Mouse (Mus musculus): Measurements from ENCODE around the gene Ccdc28b. TPM values are rescaled to one million over a fixed set of nuclear protein-coding genes. Genes with fewer than 3 reads are reported as not detected.

Gene Ccdc28b
- polyA plus RNA-seq, 1 experiment = 14.1 TPM

DNA sequence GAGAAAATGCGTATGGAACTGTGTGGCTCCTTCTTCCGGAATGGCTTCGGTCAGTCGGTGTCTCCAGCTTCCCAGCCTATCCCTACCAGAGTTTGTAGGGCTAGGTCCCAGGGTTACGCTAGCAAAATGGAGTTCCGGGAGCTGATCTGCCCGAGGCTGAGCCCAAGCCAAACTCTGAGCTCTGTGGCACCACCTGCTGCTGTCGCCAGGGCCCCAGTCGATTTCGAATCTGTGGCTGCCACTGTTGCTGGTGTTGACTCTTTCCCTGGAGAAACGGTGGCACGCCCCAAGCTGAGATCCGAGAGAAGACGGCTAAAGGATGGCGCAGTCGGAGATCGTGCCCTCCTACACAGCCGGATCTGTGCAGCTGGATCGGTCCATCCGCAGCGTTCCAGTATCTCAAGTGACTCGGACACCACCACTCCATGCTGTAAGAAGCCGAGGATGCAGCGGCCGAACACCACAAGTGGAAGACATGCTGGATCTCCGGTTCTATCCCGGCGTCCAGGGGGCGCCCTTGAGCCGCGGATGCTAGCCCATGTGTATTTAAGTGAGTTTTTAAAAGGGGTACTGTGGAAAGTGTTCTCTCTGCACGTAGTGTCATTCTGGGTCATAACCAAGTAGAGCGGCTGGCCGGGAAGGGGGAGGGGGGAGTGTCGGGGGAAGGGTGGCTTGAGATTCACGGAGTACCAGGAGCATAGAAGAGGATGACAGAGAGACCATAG is 38.7 kb downstream of the Ccdc28b start:
- TF ChIP-seq POLR2A (IDR thresholded peaks at IDR 0.05; ENCODE audit: control insufficient read depth, low read depth, low read length) (no peak; the same call in 1 of the 2 replicates), CTCF (IDR thresholded peaks at IDR 0.05; ENCODE audit: control insufficient read depth, insufficient read depth, insufficient replicate concordance, low read depth, low read length) (peak; percentile 68; the same call in 1 of the 2 replicates)
- Histone ChIP-seq H3K4me3 (ENCODE audit: control insufficient read depth, low read depth, low read length) (peak overlapping the region; percentile 84), H3K4me1 (ENCODE audit: control insufficient read depth, insufficient read depth, low read length) (peaks cover 2% of the 10 kb centered on the region; the same call in 1 of the 2 replicates), H3K36me3 (ENCODE audit: control insufficient read depth, insufficient read depth, low read length) (no peaks in the 10 kb centered on the region), H3K27ac (ENCODE audit: control insufficient read depth, insufficient read depth, low read depth, low read length) (peak overlapping the region; percentile 9; the same call in 1 of the 2 replicates), H3K27me3 (ENCODE audit: control insufficient read depth, insufficient read depth, low read length) (no peaks in the 10 kb centered on the region)

DNA sequence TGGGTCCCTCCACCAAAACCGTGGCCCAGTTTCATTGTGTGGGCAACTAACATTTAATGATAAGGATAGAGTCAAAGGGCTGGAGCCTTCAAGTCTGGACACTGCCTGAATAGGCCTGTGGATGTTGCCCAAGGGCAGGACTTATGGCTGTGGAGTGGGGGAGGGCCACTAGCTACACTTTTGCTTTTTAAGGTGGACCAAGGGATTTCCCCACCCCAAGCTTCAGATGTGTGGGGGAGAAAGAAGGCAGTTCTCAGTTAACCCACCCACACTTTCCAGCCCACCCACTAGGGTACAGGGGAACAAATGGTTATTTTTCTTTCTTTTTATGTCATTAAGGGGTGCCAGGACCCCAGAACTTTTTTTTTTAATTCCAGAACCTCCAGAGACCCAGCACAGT is 39.4 kb downstream of the Ccdc28b start:
- no peak overlapping the region for H3K4me3 ChIP-seq (ENCODE audit: control insufficient read depth, low read depth, low read length)

DNA sequence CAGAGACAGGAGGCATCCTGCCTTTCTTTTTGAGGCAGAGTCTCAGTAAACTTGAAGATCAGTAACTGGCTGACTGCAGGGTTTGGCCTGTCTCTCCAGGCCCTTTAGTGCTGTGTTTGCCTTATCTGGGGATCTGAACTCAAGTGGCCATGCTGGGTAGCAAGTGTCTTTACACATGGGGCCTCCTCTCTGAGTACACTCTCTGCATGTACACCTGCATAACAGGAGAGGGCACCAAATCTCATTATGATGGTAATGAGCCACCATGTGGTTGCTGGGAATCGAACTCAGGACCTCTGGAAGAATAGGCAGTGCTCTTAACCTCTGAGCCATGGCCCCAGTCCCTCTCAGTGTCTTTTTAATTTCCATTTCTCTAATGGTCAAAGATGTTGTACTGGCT is 41.5 kb downstream of the Ccdc28b start:
- TF ChIP-seq POLR2A (IDR thresholded peaks at IDR 0.05; ENCODE audit: control insufficient read depth, low read depth, low read length) = no peak
- TF ChIP-seq CTCF (IDR thresholded peaks at IDR 0.05; ENCODE audit: control insufficient read depth, insufficient read depth, insufficient replicate concordance, low read depth, low read length) = no peak
- Histone ChIP-seq H3K27ac (ENCODE audit: control insufficient read depth, insufficient read depth, low read depth, low read length) (no peak overlapping the region), H3K4me3 (ENCODE audit: control insufficient read depth, low read depth, low read length) (no peak overlapping the region)

More for the DNA sequence above, 39.4 kb downstream of the Ccdc28b start:
- H3K4me1 ChIP-seq (ENCODE audit: control insufficient read depth, insufficient read depth, low read length) = peaks cover 2% of the 10 kb centered on the region; the same call in 1 of the 2 replicates
- TF ChIP-seq CTCF (IDR thresholded peaks at IDR 0.05; ENCODE audit: control insufficient read depth, insufficient read depth, insufficient replicate concordance, low read depth, low read length) (no peak), POLR2A (IDR thresholded peaks at IDR 0.05; ENCODE audit: control insufficient read depth, low read depth, low read length) (no peak)
- no peaks in the 10 kb centered on the region for H3K27me3 ChIP-seq (ENCODE audit: control insufficient read depth, insufficient read depth, low read length)
- no peak overlapping the region for H3K27ac ChIP-seq (ENCODE audit: control insufficient read depth, insufficient read depth, low read depth, low read length)
- no peaks in the 10 kb centered on the region for H3K36me3 ChIP-seq (ENCODE audit: control insufficient read depth, insufficient read depth, low read length)

DNA sequence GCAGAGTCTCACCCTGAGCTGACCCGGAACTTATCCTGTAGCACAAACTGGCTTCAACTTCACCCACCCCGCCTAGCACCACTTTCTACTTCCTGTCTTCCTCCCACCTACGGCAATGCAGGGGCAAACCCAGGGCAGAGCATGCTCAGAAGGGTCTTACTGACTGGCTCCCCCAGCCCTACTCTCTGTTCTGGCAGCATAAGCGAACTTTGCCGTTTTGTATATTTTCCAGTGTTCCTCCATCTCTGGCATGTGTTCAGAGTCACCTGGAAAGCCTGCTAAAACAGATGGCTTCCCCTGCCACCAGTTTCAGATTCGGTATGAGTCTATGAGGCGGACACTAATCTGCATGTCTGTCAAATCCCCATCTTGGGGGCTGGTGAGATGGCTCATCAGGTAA is 43.4 kb downstream of the Ccdc28b start:
- no peaks in the 10 kb centered on the region for H3K27me3 ChIP-seq (ENCODE audit: control insufficient read depth, insufficient read depth, low read length)
- no peak for TF ChIP-seq POLR2A (IDR thresholded peaks at IDR 0.05; ENCODE audit: control insufficient read depth, low read depth, low read length)
- H3K4me3 ChIP-seq (ENCODE audit: control insufficient read depth, low read depth, low read length) = no peak overlapping the region
- no peaks in the 10 kb centered on the region for H3K36me3 ChIP-seq (ENCODE audit: control insufficient read depth, insufficient read depth, low read length)
- no peak overlapping the region for H3K27ac ChIP-seq (ENCODE audit: control insufficient read depth, insufficient read depth, low read depth, low read length)
- peaks cover 3% of the 10 kb centered on the region for H3K4me1 ChIP-seq (ENCODE audit: control insufficient read depth, insufficient read depth, low read length)

More for the DNA sequence above, 41.5 kb downstream of the Ccdc28b start:
- H3K4me1 ChIP-seq (ENCODE audit: control insufficient read depth, insufficient read depth, low read length) = peaks cover 2% of the 10 kb centered on the region; the same call in 1 of the 2 replicates
- no peaks in the 10 kb centered on the region for H3K36me3 ChIP-seq (ENCODE audit: control insufficient read depth, insufficient read depth, low read length)
- no peaks in the 10 kb centered on the region for H3K27me3 ChIP-seq (ENCODE audit: control insufficient read depth, insufficient read depth, low read length)

DNA sequence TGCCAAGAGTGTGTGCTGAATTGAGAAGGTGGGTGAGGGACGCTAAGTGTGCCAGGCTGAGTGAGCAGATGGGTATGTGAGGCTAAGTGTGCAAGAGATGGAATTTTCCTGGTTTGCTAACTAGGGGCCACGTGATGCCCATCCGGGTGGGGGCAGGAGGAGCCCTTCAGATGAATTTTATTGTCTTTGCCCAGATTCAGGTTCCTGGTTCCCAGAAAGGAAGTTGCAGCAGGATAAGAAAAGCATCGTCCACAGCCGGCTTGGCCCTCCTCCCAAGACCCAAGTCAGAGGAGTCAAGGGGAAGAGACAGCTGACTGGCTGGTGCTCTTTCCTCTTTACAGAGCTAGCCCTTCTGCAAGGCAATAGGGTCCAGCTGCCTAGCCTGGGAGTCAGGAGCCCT is 45.3 kb downstream of the Ccdc28b start, which contains the start of gene Fam167b:
Gene Fam167b, minus strand, starts transcription at position 84 of the 400 bp plus-strand sequence.
- Histone ChIP-seq H3K27me3 (ENCODE audit: control insufficient read depth, insufficient read depth, low read length) (no peaks in the 10 kb centered on the region), H3K4me3 (ENCODE audit: control insufficient read depth, low read depth, low read length) (no peak within 1 kb of the TSS), H3K27ac (ENCODE audit: control insufficient read depth, insufficient read depth, low read depth, low read length) (no peak within 1 kb of the TSS), H3K36me3 (ENCODE audit: control insufficient read depth, insufficient read depth, low read length) (no peaks in the 10 kb centered on the region), H3K4me1 (ENCODE audit: control insufficient read depth, insufficient read depth, low read length) (peaks cover 3% of the 10 kb centered on the region)
- no peak for TF ChIP-seq CTCF (IDR thresholded peaks at IDR 0.05; ENCODE audit: control insufficient read depth, insufficient read depth, insufficient replicate concordance, low read depth, low read length)

DNA sequence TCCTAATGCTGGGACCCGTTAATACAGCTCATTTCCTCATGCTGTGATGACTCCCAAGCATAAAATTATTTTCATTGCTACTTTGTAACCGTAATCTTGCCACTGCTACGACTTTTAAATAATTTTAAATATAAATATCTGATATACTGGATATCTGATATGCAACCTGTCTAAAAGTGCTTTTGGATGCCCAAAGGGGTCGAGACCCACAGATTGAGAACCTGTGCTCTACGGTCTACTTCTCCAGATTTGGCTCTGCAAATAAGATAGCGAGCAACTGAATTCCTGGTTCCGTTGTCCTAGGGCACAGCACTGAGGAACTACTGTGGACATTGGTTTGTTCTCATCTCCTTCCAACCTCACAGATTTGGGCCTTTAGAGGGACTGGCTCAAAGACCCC is 46.1 kb downstream of the Ccdc28b start:
- peaks cover 3% of the 10 kb centered on the region for H3K4me1 ChIP-seq (ENCODE audit: control insufficient read depth, insufficient read depth, low read length)
- H3K36me3 ChIP-seq (ENCODE audit: control insufficient read depth, insufficient read depth, low read length) = no peaks in the 10 kb centered on the region
- no peaks in the 10 kb centered on the region for H3K27me3 ChIP-seq (ENCODE audit: control insufficient read depth, insufficient read depth, low read length)
- TF ChIP-seq POLR2A (IDR thresholded peaks at IDR 0.05; ENCODE audit: control insufficient read depth, low read depth, low read length) (no peak), CTCF (IDR thresholded peaks at IDR 0.05; ENCODE audit: control insufficient read depth, insufficient read depth, insufficient replicate concordance, low read depth, low read length) (no peak)
- H3K27ac ChIP-seq (ENCODE audit: control insufficient read depth, insufficient read depth, low read depth, low read length) = no peak overlapping the region
- no peak overlapping the region for H3K4me3 ChIP-seq (ENCODE audit: control insufficient read depth, low read depth, low read length)

DNA sequence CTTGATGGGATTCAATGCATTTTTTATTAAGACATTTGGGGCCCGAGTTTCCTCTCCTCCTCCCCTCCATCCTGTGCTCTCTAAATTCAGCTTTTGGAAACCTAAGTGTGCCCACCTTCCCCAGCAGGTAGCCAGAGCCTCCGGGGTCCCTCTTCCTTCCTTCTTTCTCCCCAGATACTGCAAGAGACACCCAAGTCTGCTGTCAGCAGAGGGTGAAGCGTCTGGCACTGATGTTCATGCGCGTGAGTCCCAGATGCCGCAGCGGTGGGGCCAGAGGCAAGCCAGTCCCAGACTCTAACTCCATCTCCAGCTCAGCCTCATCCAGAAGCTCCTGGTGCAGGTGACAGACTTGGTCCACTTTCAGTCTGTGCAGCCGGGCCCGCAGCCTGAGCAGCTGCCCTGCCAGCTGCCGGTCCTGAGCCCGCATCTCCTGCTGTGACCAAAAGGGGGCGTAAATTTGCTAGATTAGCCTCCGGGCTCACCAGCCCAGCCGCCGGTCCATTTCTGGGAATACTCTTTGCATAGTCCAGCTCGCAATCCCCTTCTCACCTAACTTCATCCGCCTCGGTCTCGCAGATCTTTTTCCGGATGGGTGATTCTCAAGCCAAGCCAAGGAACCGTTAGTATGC is 46.8 kb downstream of the Ccdc28b start:
- H3K27ac ChIP-seq (ENCODE audit: control insufficient read depth, insufficient read depth, low read depth, low read length) = no peak overlapping the region
- H3K27me3 ChIP-seq (ENCODE audit: control insufficient read depth, insufficient read depth, low read length) = no peaks in the 10 kb centered on the region
- no peaks in the 10 kb centered on the region for H3K36me3 ChIP-seq (ENCODE audit: control insufficient read depth, insufficient read depth, low read length)
- H3K4me1 ChIP-seq (ENCODE audit: control insufficient read depth, insufficient read depth, low read length) = peaks cover 3% of the 10 kb centered on the region
- TF ChIP-seq POLR2A (IDR thresholded peaks at IDR 0.05; ENCODE audit: control insufficient read depth, low read depth, low read length) = no peak
- peak; percentile 49; the same call in 1 of the 2 replicates for TF ChIP-seq CTCF (IDR thresholded peaks at IDR 0.05; ENCODE audit: control insufficient read depth, insufficient read depth, insufficient replicate concordance, low read depth, low read length)
- no peak overlapping the region; the same call in 1 of the 2 replicates for H3K4me3 ChIP-seq (ENCODE audit: control insufficient read depth, low read depth, low read length)

All from testis, adult 2 months (tissue).